Mouse (Mus musculus) CH12.LX (cell line): ENCODE data around the gene Gm43518.

ENCODE experiments used
- CTCF ChIP-seq, 2 experiments: IDR thresholded peaks in 1 of 2; conservative IDR thresholded peaks in 1 of 2; 2 replicates each; pipeline ENCODE4 v1.5.1; 2011 to 2012; ENCODE audit warnings: low read depth in 2 of 2, low read length in 2 of 2, improper control_type of control experiment in 1 of 2, inconsistent platforms in 1 of 2, mild to moderate bottlenecking in 1 of 2, moderate library complexity in 1 of 2
- ZMIZ1 ChIP-seq: IDR thresholded peaks from 2 replicates; pipeline ENCODE4 v1.6.1; 2012; ENCODE audit warnings: low read depth, mild to moderate bottlenecking, inconsistent platforms, low read length, improper control_type of control experiment

GRCm38 (mm10) chr5:123897352-123897751 is 29.9 kb upstream of the Gm43518 start:
- no peak for TF ChIP-seq ZMIZ1
- no peak for TF ChIP-seq CTCF (conservative IDR thresholded peaks at IDR 0.05 in 1 of 2, IDR thresholded peaks at IDR 0.05 in 1 of 2; ENCODE audit: low read depth in 2 of 2, low read length in 2 of 2)
